Mouse (Mus musculus): ENCODE results near the gene Tmem88b. TPM values are rescaled to one million over a fixed set of nuclear protein-coding genes. Genes with fewer than 3 reads are reported as not detected.

The Tmem88b gene
- 0.24 and 0.27 TPM in 2 replicates for polyA plus RNA-seq (2016; fragmentation: Nextera tagmentation; extraction: Ambion mirVana)

- no peaks in the 10 kb centered on the region for H3K36me3 ChIP-seq (replicated peaks)
- H3K9me3 ChIP-seq = no peaks in the 10 kb centered on the region
- H3K4me1 ChIP-seq = peaks cover 26% of the 10 kb centered on the region
- H3K27me3 ChIP-seq (ENCODE audit: poor library complexity, severe bottlenecking) = peaks cover 13% of the 10 kb centered on the region
- no peak for DNase-seq (ENCODE audit: extremely low spot score, low spot score)
- WGBS = 71% methylated on average over 5 of the region's 5 CpGs
- H3K27ac ChIP-seq = peak within 1 kb of the TSS; percentile 94
- peak within 1 kb of the TSS; percentile 77 for H3K4me3 ChIP-seq
Measured at GRCm38 (mm10) chr4:155785819-155786218, at the start of gene Tmem88b. Gene Tmem88b (minus strand): TSS chr4:155785874.

- H3K36me3 ChIP-seq (replicated peaks) = peaks cover 28% of the 10 kb centered on the region
- peak; percentile 65 for DNase-seq (ENCODE audit: extremely low spot score, low spot score)
- H3K9me3 ChIP-seq = no peaks in the 10 kb centered on the region; the same call in 1 of the 2 replicates
- H3K4me1 ChIP-seq = peaks cover 40% of the 10 kb centered on the region
- no peaks in the 10 kb centered on the region for H3K27me3 ChIP-seq (ENCODE audit: poor library complexity, severe bottlenecking)
- 49% methylated on average over 2 of the region's 2 CpGs for WGBS
- H3K27ac ChIP-seq = no peak overlapping the region
- H3K4me3 ChIP-seq = peak overlapping the region; percentile 25
Measured at GRCm38 (mm10) chr4:155833836-155834235, 48.2 kb upstream of the Tmem88b start.

- Histone ChIP-seq H3K27me3 (ENCODE audit: poor library complexity, severe bottlenecking) (no peaks in the 10 kb centered on the region), H3K9me3 (no peaks in the 10 kb centered on the region; the same call in 1 of the 2 replicates), H3K36me3 (replicated peaks) (peaks cover 33% of the 10 kb centered on the region), H3K27ac (no peak overlapping the region), H3K4me3 (peak overlapping the region; percentile 25; the same call in 1 of the 2 replicates), H3K4me1 (peaks cover 36% of the 10 kb centered on the region)
- DNase-seq (ENCODE audit: extremely low spot score, low spot score) = no peak
- 91% methylated on average over 4 of the region's 4 CpGs for WGBS
Measured at GRCm38 (mm10) chr4:155833234-155833633, 47.6 kb upstream of the Tmem88b start.

DNA sequence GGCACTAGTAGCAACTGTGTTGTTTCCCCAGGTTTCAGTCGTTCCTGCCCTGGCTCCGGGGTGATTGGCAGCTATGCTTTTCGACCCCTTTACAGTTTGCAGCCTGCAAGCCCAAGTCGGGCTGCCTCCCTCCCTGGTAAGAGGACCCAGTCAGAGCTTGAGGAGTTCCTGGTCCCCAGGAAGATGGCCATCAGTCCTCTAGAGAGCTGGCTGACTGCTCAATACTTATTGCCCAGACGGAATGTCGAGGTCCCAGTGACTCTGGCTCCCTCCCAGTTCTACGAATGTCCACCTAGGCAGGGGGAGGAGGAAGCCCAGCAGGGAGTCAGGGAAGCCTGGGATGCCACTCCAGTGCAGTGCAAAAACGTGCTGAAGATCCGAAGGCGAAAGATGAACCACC, 46.6 kb upstream of the Tmem88b start:
- no peaks in the 10 kb centered on the region for H3K27me3 ChIP-seq (ENCODE audit: poor library complexity, severe bottlenecking)
- no peaks in the 10 kb centered on the region; the same call in 1 of the 2 replicates for H3K9me3 ChIP-seq
- H3K36me3 ChIP-seq (replicated peaks) = peaks cover 42% of the 10 kb centered on the region
- peak overlapping the region; percentile 81 for H3K4me3 ChIP-seq
- DNase-seq (ENCODE audit: extremely low spot score, low spot score) = no peak
- H3K4me1 ChIP-seq = peaks cover 29% of the 10 kb centered on the region
- peak overlapping the region; percentile 89 for H3K27ac ChIP-seq
- WGBS = 58% methylated on average over 10 of the region's 10 CpGs

DNA sequence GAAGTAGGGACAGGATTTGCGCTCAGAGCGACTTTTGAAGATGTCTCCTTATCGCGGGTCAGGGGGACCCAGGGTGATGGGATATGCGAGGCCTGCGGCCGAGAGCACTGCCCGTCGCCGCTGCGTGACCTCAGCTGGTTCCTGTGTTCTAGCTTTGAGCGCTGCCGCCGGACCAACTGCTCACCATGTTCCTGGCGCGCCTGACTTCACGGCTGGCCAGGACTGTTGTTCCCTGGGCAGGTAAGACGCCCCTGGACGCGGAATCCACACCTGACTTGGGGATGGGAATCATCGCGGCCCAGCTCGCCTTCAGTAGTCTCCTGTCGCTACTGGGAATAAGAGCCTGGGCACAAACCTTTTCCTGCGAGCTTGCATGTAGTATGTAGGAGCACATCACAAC, 46.2 kb upstream of the Tmem88b start:
- 2% methylated on average over 25 of the region's 25 CpGs for WGBS
- peaks cover 29% of the 10 kb centered on the region for H3K4me1 ChIP-seq
- H3K9me3 ChIP-seq = no peaks in the 10 kb centered on the region; the same call in 1 of the 2 replicates
- peaks cover 47% of the 10 kb centered on the region for H3K36me3 ChIP-seq (replicated peaks)
- H3K4me3 ChIP-seq = peak overlapping the region; percentile 81
- DNase-seq (ENCODE audit: extremely low spot score, low spot score) = no peak
- no peaks in the 10 kb centered on the region for H3K27me3 ChIP-seq (ENCODE audit: poor library complexity, severe bottlenecking)
- peak overlapping the region; percentile 89 for H3K27ac ChIP-seq

GRCm38 (mm10) chr4:155831205-155831766, 45.6 kb upstream of the Tmem88b start, which contains the start of gene Aurkaip1:
Gene Aurkaip1 (plus strand): TSS chr4:155831272.
- peaks cover 52% of the 10 kb centered on the region for H3K36me3 ChIP-seq (replicated peaks)
- peaks cover 29% of the 10 kb centered on the region for H3K4me1 ChIP-seq
- under 1% methylated on average over 49 of the region's 49 CpGs for WGBS
- peak within 1 kb of the TSS; percentile 89 for H3K27ac ChIP-seq
- peak; percentile 98 for DNase-seq (ENCODE audit: extremely low spot score, low spot score)
- H3K4me3 ChIP-seq = peak within 1 kb of the TSS; percentile 81
- no peaks in the 10 kb centered on the region for H3K27me3 ChIP-seq (ENCODE audit: poor library complexity, severe bottlenecking)
- H3K9me3 ChIP-seq = no peaks in the 10 kb centered on the region

DNA sequence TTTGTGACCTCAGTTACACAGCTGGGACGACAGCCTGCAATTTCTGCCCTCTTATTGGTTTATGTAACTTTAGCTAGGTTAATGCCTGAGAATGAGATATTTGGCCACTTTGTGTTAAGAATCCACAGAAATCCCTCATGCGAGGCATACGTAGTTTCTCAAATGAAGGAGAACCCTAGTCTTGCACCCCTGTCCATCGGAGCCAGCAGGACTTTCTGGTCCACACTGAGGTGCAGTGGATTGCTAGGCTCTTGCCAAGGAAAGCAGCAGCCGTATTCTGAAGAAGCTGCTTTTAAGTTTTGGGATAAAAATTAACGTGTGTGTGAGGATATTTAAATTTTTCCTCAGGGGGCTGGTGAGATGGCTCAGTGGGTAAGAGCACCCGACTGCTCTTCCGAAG, 44.9 kb upstream of the Tmem88b start:
- Histone ChIP-seq H3K36me3 (replicated peaks) (peaks cover 59% of the 10 kb centered on the region), H3K27me3 (ENCODE audit: poor library complexity, severe bottlenecking) (no peaks in the 10 kb centered on the region), H3K4me1 (peaks cover 29% of the 10 kb centered on the region), H3K4me3 (peak overlapping the region; percentile 81), H3K27ac (no peak overlapping the region), H3K9me3 (no peaks in the 10 kb centered on the region)
- WGBS = 56% methylated on average over 8 of the region's 8 CpGs
- DNase-seq (ENCODE audit: extremely low spot score, low spot score) = no peak

DNA sequence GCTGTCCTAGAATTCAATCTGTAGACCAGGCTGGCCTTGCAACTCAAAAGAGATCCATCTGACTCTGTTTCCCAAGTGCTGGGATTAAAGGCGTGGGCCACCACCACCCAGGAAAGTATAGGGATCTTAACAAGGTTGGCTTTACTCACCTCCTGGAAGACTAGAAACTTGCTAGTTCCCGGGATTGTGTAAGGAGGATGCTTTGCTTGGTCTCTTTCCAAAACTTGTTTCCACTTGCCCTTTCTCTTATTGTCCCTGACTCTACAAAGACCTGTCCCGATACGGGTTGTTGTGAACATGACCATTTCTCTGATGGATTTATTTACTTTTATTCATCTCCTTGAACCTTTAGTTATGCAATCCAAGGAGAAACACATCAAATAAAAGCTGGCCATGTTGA, 44.2 kb upstream of the Tmem88b start:
- Histone ChIP-seq H3K27ac (no peak overlapping the region), H3K4me1 (peaks cover 29% of the 10 kb centered on the region), H3K36me3 (replicated peaks) (peaks cover 67% of the 10 kb centered on the region), H3K4me3 (no peak overlapping the region; the same call in 1 of the 2 replicates), H3K27me3 (ENCODE audit: poor library complexity, severe bottlenecking) (no peaks in the 10 kb centered on the region), H3K9me3 (no peaks in the 10 kb centered on the region)
- 94% methylated on average over 4 of the region's 4 CpGs for WGBS
- no peak for DNase-seq (ENCODE audit: extremely low spot score, low spot score)

- WGBS = 96% methylated on average over 16 of the region's 16 CpGs
- Histone ChIP-seq H3K27ac (no peak overlapping the region), H3K36me3 (replicated peaks) (peaks cover 100% of the 10 kb centered on the region), H3K27me3 (ENCODE audit: poor library complexity, severe bottlenecking) (no peaks in the 10 kb centered on the region), H3K4me1 (no peaks in the 10 kb centered on the region), H3K4me3 (no peak overlapping the region), H3K9me3 (no peaks in the 10 kb centered on the region)
- DNase-seq (ENCODE audit: extremely low spot score, low spot score) = no peak
Measured at GRCm38 (mm10) chr4:155823443-155823842, 37.8 kb upstream of the Tmem88b start.

DNA sequence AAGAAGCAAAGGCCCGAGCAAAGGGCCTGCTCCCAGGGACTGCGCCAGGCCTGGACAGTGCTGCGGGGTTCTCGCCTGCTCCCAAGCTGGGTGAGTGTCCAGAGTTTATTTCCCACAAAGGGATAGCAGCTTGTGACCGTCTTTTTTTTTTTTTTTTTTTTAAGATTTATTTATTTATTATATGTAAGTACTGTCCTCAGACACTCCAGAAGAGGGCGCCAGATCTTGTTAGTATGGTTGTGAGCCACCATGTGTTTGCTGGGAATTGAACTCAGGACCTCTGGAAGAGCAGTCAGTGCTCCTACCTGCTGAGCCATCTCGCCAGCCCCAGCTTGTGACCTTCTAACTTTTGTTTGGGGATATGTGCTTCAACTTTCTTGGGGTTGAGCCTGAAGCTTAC, 35.4 kb upstream of the Tmem88b start:
- H3K9me3 ChIP-seq = no peaks in the 10 kb centered on the region
- H3K4me3 ChIP-seq = no peak overlapping the region
- H3K27ac ChIP-seq = no peak overlapping the region
- H3K4me1 ChIP-seq = no peaks in the 10 kb centered on the region
- no peak for DNase-seq (ENCODE audit: extremely low spot score, low spot score)
- peaks cover 100% of the 10 kb centered on the region for H3K36me3 ChIP-seq (replicated peaks)
- no peaks in the 10 kb centered on the region for H3K27me3 ChIP-seq (ENCODE audit: poor library complexity, severe bottlenecking)
- 83% methylated on average over 7 of the region's 7 CpGs for whole genome bisulfite sequencing

DNA sequence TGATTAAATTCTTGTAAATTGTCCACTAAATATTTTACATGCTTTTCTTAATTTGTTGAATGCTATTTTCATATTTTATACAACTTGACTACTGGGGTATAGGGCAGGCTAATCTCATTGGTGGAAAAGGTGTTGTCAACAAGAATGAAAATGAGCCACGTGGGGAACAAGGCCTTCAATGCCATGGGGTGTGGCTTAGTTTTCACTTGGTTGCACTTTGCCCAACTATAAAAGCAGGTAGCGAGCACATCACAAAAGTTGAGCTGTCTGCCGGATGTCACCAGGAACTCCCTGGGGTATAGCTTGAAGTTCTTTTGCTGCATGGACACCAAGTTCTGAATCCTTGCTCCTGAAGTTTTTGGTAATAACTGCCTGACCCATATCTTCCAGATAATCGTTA, 31.9 kb upstream of the Tmem88b start:
- no peak for DNase-seq (ENCODE audit: extremely low spot score, low spot score)
- H3K27ac ChIP-seq = no peak overlapping the region
- H3K4me3 ChIP-seq = no peak overlapping the region
- H3K9me3 ChIP-seq = no peaks in the 10 kb centered on the region
- peaks cover 17% of the 10 kb centered on the region for H3K4me1 ChIP-seq
- H3K36me3 ChIP-seq (replicated peaks) = peaks cover 93% of the 10 kb centered on the region
- H3K27me3 ChIP-seq (ENCODE audit: poor library complexity, severe bottlenecking) = no peaks in the 10 kb centered on the region
- WGBS = 89% methylated on average over 4 of the region's 4 CpGs

DNA sequence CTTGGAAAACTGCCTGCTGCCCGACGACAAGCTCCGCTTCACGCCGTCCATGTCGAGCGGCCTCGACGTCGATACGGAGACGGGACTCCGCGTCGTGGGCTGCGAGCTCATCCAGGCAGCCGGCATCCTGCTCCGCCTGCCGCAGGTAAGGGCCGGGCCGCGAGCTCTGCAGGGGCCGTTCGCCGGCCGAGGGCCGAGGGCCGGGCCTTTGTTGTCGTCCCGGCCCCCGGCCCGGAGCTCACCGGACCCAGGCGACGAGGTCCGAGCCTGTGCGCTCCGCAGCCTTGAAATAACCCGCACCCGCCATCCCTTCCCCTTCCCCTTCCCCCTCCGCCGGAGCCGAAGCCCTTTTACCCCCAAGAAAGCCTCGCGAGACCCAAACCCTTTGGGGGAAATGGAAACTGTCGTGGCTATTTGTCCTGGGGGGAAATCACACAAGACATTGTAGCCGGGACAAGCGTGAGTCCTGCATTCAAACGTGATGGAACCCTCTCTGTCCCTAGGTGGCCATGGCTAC, 27.0 kb upstream of the Tmem88b start:
- no peaks in the 10 kb centered on the region for H3K27me3 ChIP-seq (ENCODE audit: poor library complexity, severe bottlenecking)
- H3K36me3 ChIP-seq (replicated peaks) = peaks cover 80% of the 10 kb centered on the region
- H3K9me3 ChIP-seq = no peaks in the 10 kb centered on the region
- peaks cover 28% of the 10 kb centered on the region for H3K4me1 ChIP-seq
- H3K27ac ChIP-seq = peak overlapping the region; percentile 98
- peak; percentile 34 for DNase-seq (ENCODE audit: extremely low spot score, low spot score)
- WGBS = under 1% methylated on average over 49 of the region's 49 CpGs
- peak overlapping the region; percentile 100 for H3K4me3 ChIP-seq

- WGBS = under 1% methylated on average over 60 of the region's 60 CpGs
- Histone ChIP-seq H3K36me3 (replicated peaks) (peaks cover 80% of the 10 kb centered on the region), H3K9me3 (no peaks in the 10 kb centered on the region)
Measured at GRCm38 (mm10) chr4:155811929-155812664, 26.4 kb upstream of the Tmem88b start, which contains the start of gene Ccnl2. Gene Ccnl2 (plus strand): TSS chr4:155812489.

More at GRCm38 (mm10) chr4:155811929-155812664, 26.4 kb upstream of the Tmem88b start, which contains the start of gene Ccnl2:
- H3K27ac ChIP-seq = peak within 1 kb of the TSS; percentile 98
- no peaks in the 10 kb centered on the region for H3K27me3 ChIP-seq (ENCODE audit: poor library complexity, severe bottlenecking)
- peaks cover 28% of the 10 kb centered on the region for H3K4me1 ChIP-seq
- peak within 1 kb of the TSS; percentile 100 for H3K4me3 ChIP-seq
- peak; percentile 95 for DNase-seq (ENCODE audit: extremely low spot score, low spot score)
